Mouse (Mus musculus) liver, embryonic 12.5 days (tissue): ENCODE results near the gene Crabp2. TPM values are rescaled to one million over a fixed set of nuclear protein-coding genes. Genes with fewer than 3 reads are reported as not detected.
A peak's percentile ranks its signal among the peaks of the same experiment; 100 is the strongest.

Source experiments
- ATAC-seq: fragments of 200-750 bp; cut with Nextera tagmentation; 2 replicates; pipeline ENCODE4 v1.8.0; 2017; ENCODE audit warnings: moderate number of reproducible peaks, mild to moderate bottlenecking, moderate library complexity
- H3K27ac ChIP-seq: fragments of 300-500 bp; sonication (generic); 2 replicates; pipeline ENCODE4 v1.5.1; 2016; ENCODE audit warnings: mild to moderate bottlenecking
- H3K27me3 ChIP-seq: fragments of 300-500 bp; sonication (generic); replicated peaks from 2 replicates; pipeline ENCODE4 v1.6.1; 2016; ENCODE audit warnings: mild to moderate bottlenecking, moderate library complexity
- H3K36me3 ChIP-seq: fragments of 300-500 bp; sonication (generic); 2 replicates; pipeline ENCODE4 v1.6.1; 2016; ENCODE audit warnings: mild to moderate bottlenecking, moderate library complexity
- H3K4me1 ChIP-seq: fragments of 300-500 bp; sonication (generic); 2 replicates; pipeline ENCODE4 v1.6.1; 2016
- H3K4me2 ChIP-seq: fragments of 300-500 bp; sonication (generic); 2 replicates; pipeline ENCODE4 v1.6.1; 2016; ENCODE audit warnings: mild to moderate bottlenecking, moderate library complexity
- H3K4me3 ChIP-seq: fragments of 300-500 bp; sonication (generic); 2 replicates; pipeline ENCODE4 v1.5.1; 2016; ENCODE audit warnings: mild to moderate bottlenecking, moderate library complexity
- H3K9ac ChIP-seq: fragments of 300-500 bp; sonication (generic); 2 replicates; pipeline ENCODE4 v1.6.1; 2016; ENCODE audit warnings: mild to moderate bottlenecking, moderate library complexity
- H3K9me3 ChIP-seq: fragments of 300-500 bp; sonication (generic); replicated peaks from 2 replicates; pipeline ENCODE4 v1.6.1; 2016; ENCODE audit warnings: mild to moderate bottlenecking, moderate library complexity
- WGBS: fragments of 180-500 bp; shearing (Covaris S2); methylation state at CpG from one replicate; pipeline ENCODE4 v1.1.7; 2016; ENCODE audit not compliant: insufficient replicate concordance; 5-methylcytosine and 5-hydroxymethylcytosine counted together
- polyA plus RNA-seq: library from polyadenylated mRNA; unstranded; fragments of >200 nt; fragmentation: Nextera tagmentation; extraction: Ambion mirVana; gene quantifications from 2 replicates; pipeline ENCODE4 v1.2.1, GENCODE M21; 2016

Gene Crabp2
- polyA plus RNA-seq, 1 experiment from 2014 or later, result 3.9 TPM

DNA sequence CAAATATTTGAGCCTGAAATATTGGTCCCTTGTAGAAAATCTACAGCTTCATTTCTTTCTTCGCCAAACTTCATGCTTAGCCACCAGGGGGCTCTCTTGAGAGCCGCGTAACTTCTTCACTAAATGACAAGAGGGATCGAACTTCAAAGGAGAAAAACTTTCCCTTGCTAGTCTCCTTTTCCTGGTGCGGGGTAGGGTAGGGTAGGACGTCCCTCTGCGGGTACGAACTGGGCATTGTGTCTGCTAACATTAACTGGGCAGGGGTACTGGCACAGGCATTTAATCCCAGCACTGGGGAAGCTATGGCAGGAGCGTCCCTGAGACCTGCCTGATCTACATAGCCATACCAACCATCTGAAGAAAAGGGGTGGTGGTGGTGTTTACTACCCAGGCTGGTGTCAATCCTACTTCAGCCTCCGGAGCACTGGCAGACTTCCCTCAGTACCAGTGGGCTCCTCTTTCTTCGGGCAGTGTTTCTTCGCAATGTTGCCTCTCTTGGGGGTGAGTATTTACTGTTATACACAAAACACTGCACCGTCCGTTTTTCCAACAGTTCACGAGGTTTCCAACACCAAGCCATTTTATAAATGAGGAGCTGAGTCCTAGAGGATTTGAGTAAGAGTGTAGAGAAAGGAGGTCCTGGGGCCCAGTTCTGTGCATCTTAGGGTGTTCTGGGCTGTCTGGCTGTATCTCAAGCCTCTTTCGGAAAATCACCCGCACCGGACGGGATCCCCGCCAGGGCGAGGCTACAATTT is 21.9 kb downstream of the Crabp2 start:
- Histone ChIP-seq H3K9ac (no peak overlapping the region), H3K27ac (no peak overlapping the region), H3K27me3 (peaks cover 81% of the 10 kb centered on the region), H3K4me2 (peak overlapping the region; percentile 62), H3K4me1 (peaks cover 24% of the 10 kb centered on the region), H3K36me3 (no peaks in the 10 kb centered on the region), H3K9me3 (no peaks in the 10 kb centered on the region), H3K4me3 (peak overlapping the region; percentile 51)
- 2% methylated on average over 21 of the region's 21 CpGs for WGBS
- ATAC-seq, result 0 out of 2 replicates have a peak, but pooled peaks have one; percentile 41

GRCm38 (mm10) chr3:87970939-87971488 is 22.5 kb downstream of the Crabp2 start, which contains the start of gene Nes:
Nes (plus strand) TSS chr3:87971078.
- WGBS, result under 1% methylated on average over 44 of the region's 44 CpGs
- ATAC-seq, result peak; percentile 40
- Histone ChIP-seq H3K27me3 (peaks cover 88% of the 10 kb centered on the region), H3K4me1 (peaks cover 24% of the 10 kb centered on the region), H3K9ac (peak within 1 kb of the TSS; percentile 48), H3K36me3 (no peaks in the 10 kb centered on the region), H3K4me3 (peak within 1 kb of the TSS; percentile 51), H3K4me2 (peak within 1 kb of the TSS; percentile 62), H3K27ac (no peak within 1 kb of the TSS), H3K9me3 (no peaks in the 10 kb centered on the region)

- 3% methylated on average over 60 of the region's 60 CpGs for WGBS
- Histone ChIP-seq H3K27me3 (peaks cover 92% of the 10 kb centered on the region), H3K4me3 (peak overlapping the region; percentile 51), H3K36me3 (no peaks in the 10 kb centered on the region), H3K4me2 (peak overlapping the region; percentile 62), H3K27ac (no peak overlapping the region), H3K4me1 (peaks cover 24% of the 10 kb centered on the region), H3K9ac (peak overlapping the region; percentile 48), H3K9me3 (no peaks in the 10 kb centered on the region)
- ATAC-seq, result no peak
These were observed 23.2 kb downstream of the Crabp2 start for GRCm38 (mm10) chr3:87971489-87972202.

DNA sequence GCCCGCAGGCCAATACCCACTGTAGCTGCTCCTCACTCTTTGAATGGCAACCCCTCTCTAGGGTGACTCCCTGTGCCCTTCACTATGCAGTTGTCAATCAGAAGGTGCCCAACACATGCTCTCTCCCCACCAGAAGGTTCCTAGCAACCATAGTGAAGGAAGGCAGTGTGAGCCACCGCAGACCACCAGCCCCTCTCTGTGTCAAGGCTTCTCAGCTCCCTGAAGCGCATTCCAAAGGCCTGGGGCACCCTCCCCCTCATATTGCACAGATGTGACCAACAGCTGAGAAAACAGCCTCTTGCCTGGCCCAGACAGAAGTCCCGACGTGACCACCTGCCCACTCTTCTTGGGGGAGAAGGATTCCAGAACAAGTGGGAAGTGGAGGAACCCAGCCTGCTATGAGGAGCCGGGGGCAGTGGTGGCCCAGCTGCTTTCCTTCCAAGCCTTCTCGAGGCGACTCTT is 23.8 kb downstream of the Crabp2 start:
- H3K27me3 ChIP-seq, result peaks cover 96% of the 10 kb centered on the region
- H3K27ac ChIP-seq, result no peak overlapping the region
- WGBS, result 32% methylated on average over 8 of the region's 8 CpGs
- ATAC-seq, result no peak
- no peaks in the 10 kb centered on the region for H3K9me3 ChIP-seq
- peaks cover 24% of the 10 kb centered on the region for H3K4me1 ChIP-seq
- H3K4me3 ChIP-seq, result peak overlapping the region; percentile 51
- no peaks in the 10 kb centered on the region for H3K36me3 ChIP-seq
- H3K9ac ChIP-seq, result no peak overlapping the region
- H3K4me2 ChIP-seq, result peak overlapping the region; percentile 62

- no peak overlapping the region for H3K27ac ChIP-seq
- peaks cover 24% of the 10 kb centered on the region for H3K4me1 ChIP-seq
- H3K4me3 ChIP-seq, result peak overlapping the region; percentile 51
- H3K27me3 ChIP-seq, result peaks cover 95% of the 10 kb centered on the region
- no peak overlapping the region for H3K9ac ChIP-seq
- no peak for ATAC-seq
- H3K9me3 ChIP-seq, result no peaks in the 10 kb centered on the region
- no peaks in the 10 kb centered on the region for H3K36me3 ChIP-seq
- peak overlapping the region; percentile 62 for H3K4me2 ChIP-seq
- 37% methylated on average over 5 of the region's 5 CpGs for WGBS
These were observed 24.3 kb downstream of the Crabp2 start for GRCm38 (mm10) chr3:87972776-87973175.

- no peak overlapping the region for H3K9ac ChIP-seq
These were observed 25.3 kb downstream of the Crabp2 start for GRCm38 (mm10) chr3:87973593-87974380.

DNA sequence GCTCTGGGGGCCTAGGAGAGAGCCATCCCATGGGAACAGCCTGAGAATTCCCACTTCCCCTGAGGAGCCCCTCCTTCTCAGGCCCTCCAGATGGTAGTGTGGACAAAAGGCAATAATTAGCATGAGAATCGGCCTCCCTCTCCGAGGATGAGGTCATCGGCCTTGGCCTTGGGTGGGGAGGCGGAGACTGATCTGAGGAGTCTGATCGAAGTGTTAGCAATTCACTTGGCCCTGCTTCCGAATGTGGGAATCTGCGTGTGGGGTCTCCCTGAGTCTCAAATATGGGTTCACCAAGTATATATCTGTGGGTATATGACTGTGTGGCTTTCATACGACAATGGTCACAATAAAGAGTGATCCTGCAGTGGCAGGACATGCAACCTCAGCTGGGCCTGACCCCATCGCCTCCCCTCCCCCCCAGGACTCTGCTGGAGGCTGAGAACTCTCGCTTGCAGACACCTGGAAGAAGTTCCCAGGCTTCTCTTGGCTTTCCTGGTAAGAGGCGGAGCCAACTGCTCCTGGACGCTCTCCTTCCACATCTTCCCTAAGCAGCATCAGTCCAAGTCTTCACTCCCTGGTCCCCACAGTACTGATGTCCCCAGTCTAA is 26.0 kb downstream of the Crabp2 start:
- Histone ChIP-seq H3K4me2 (no peak overlapping the region), H3K4me1 (peaks cover 24% of the 10 kb centered on the region), H3K9ac (no peak overlapping the region), H3K27ac (no peak overlapping the region), H3K36me3 (no peaks in the 10 kb centered on the region), H3K27me3 (peaks cover 95% of the 10 kb centered on the region), H3K4me3 (no peak overlapping the region), H3K9me3 (no peaks in the 10 kb centered on the region)
- 47% methylated on average over 12 of the region's 12 CpGs for WGBS
- no peak for ATAC-seq

More at GRCm38 (mm10) chr3:87973593-87974380, 25.3 kb downstream of the Crabp2 start:
- peak overlapping the region; percentile 62; the same call in 1 of the 2 replicates for H3K4me2 ChIP-seq
- H3K4me1 ChIP-seq, result peaks cover 24% of the 10 kb centered on the region
- 53% methylated on average over 14 of the region's 14 CpGs for WGBS
- H3K9me3 ChIP-seq, result no peaks in the 10 kb centered on the region
- no peak for ATAC-seq
- no peaks in the 10 kb centered on the region for H3K36me3 ChIP-seq
- H3K27me3 ChIP-seq, result peaks cover 95% of the 10 kb centered on the region
- H3K4me3 ChIP-seq, result 0 out of 2 replicates have a peak overlapping the region, but pooled peaks have one; percentile 9
- H3K27ac ChIP-seq, result no peak overlapping the region

DNA sequence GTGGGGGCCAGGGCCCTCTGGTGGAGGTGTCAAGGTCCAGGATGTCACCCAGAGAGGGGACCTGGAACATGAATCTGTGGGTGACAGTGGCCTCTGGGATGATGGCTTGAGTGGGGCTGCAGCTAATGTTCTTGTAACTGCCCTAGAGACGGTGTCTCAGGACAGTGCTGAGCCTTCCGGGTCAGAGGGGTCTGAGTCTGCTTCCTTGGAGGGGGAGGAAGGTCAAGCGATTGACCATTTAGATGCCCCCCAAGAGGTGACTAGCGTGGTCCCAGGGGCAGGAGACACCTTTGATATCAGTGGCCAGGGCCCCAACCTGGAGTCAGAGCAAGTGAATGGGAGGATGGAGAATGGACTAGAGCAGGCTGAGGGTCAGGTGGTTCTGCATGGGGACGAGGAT is 31.0 kb downstream of the Crabp2 start:
- no peaks in the 10 kb centered on the region for H3K9me3 ChIP-seq
- H3K36me3 ChIP-seq, result no peaks in the 10 kb centered on the region
- no peak overlapping the region for H3K27ac ChIP-seq
- no peak overlapping the region for H3K9ac ChIP-seq
- 61% methylated on average over 5 of the region's 5 CpGs for WGBS
- H3K4me1 ChIP-seq, result peaks cover 28% of the 10 kb centered on the region
- H3K4me2 ChIP-seq, result no peak overlapping the region
- peaks cover 71% of the 10 kb centered on the region for H3K27me3 ChIP-seq
- no peak overlapping the region for H3K4me3 ChIP-seq
- no peak for ATAC-seq

- WGBS, result 35% methylated on average over 3 of the region's 3 CpGs
- Histone ChIP-seq H3K9me3 (no peaks in the 10 kb centered on the region), H3K27ac (no peak overlapping the region), H3K4me3 (no peak overlapping the region), H3K9ac (no peak overlapping the region), H3K27me3 (peaks cover 67% of the 10 kb centered on the region), H3K36me3 (no peaks in the 10 kb centered on the region), H3K4me2 (no peak overlapping the region), H3K4me1 (peaks cover 28% of the 10 kb centered on the region)
- no peak for ATAC-seq
These were observed 31.6 kb downstream of the Crabp2 start for GRCm38 (mm10) chr3:87980085-87980484.

DNA sequence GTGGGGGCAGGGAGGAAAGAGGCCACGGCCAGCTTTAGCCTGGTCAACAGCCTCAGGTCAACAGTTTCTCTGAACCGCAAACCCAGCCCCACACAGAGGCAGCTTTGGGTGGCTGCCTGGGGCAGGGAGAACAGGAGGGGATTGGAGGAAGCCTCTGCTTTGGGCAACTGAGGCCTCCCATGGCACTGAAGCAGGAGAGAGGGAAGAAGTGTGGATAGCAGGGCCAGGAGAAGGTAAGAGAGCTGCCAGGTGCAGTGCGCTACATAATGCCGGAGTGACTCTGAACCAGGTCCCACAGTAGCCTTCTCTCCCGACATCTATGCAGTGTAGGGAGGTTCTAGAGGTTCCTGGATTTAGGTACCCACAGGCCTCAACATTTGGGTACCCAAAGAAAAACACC is 32.3 kb downstream of the Crabp2 start:
- ATAC-seq, result no peak
- Histone ChIP-seq H3K4me2 (no peak overlapping the region), H3K27me3 (peaks cover 68% of the 10 kb centered on the region), H3K36me3 (no peaks in the 10 kb centered on the region), H3K4me1 (peaks cover 35% of the 10 kb centered on the region), H3K9ac (no peak overlapping the region), H3K27ac (no peak overlapping the region), H3K9me3 (no peaks in the 10 kb centered on the region), H3K4me3 (no peak overlapping the region)
- 64% methylated on average over 5 of the region's 5 CpGs for WGBS

- no peaks in the 10 kb centered on the region for H3K9me3 ChIP-seq
- no peak overlapping the region for H3K27ac ChIP-seq
- peaks cover 40% of the 10 kb centered on the region for H3K4me1 ChIP-seq
These were observed 32.8 kb downstream of the Crabp2 start for GRCm38 (mm10) chr3:87981214-87981760.

More at GRCm38 (mm10) chr3:87981214-87981760, 32.8 kb downstream of the Crabp2 start:
- Histone ChIP-seq H3K27me3 (peaks cover 70% of the 10 kb centered on the region), H3K36me3 (no peaks in the 10 kb centered on the region), H3K9ac (no peak overlapping the region), H3K4me3 (no peak overlapping the region), H3K4me2 (no peak overlapping the region)
- ATAC-seq, result no peak
- WGBS, result 67% methylated on average over 6 of the region's 6 CpGs
